Mouse (Mus musculus) embryo, embryonic 10 days (tissue): ENCODE measurements at regions not wholly inside any gene's neighbourhood (a gene's known extent, or its start where the extent isn't known, plus 50 kb on each side); places are given as distances from the start of the nearest gene placed in this dataset.
"Not testable (repeated sequence)": the region's sequence is repeated elsewhere in the genome, so short reads cannot be mapped to it uniquely, and the experiment has no call there.

Source experiments
- DNase-seq: peaks from one replicate; pipeline ENCODE4 v3.0.0-alpha.2; 2015; ENCODE audit warnings: low spot score

DNA sequence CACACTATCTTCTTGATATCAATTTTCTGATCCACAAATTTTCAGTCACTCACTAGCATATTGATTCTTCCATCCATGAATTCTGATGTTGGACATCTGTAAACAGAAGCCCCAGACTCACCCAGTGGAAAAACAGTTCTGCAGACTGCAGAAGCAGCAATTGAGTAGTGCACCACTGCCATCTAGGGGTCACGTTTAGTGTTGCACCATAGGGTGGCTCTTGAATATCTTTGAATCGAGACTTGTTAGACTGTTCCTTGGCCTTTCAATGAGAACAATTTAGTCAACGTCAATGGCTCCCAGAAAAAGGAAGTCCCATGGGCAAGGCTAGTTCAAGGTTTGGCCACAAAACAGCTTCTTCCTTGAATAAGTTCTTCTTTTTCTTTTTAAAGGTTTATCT lies 828.1 kb downstream of the Gm10330 start:
- DNase-seq = not testable (repeated sequence)

DNA sequence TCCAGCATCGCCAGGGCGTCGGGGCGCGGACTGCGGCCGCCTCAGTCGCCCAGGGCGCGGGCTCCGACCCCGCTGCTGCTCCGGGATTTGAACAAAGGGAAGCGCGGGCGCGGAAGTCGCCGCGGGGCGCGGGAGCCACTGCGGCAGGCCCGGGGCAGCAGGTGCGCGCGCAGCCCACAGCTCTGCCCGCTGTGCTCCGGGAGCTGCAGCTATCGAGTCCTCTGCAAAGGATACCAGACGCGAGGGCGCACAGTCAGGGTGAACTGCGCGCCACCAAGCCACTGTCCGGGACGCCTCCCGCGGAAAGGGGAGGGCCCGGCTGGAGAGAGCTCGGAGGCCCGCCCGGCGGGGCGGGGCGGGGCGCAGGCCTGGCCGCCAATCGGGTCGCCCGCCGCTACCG lies 873.9 kb downstream of the Gm10330 start:
- DNase-seq = peak; percentile 71
